Mouse (Mus musculus) neutrophil, adult 59 days (primary cell): Measurements from ENCODE around the gene Olfr51. TPM values are rescaled to one million over a fixed set of nuclear protein-coding genes. Genes with fewer than 3 reads are reported as not detected.

Experiments
- total RNA-seq, 2 experiments: library from RNA; stranded (reverse); gene quantifications; 1 replicate in 1 of 2; 2 replicates in 1 of 2; pipeline ENCODE4 v1.2.4; 2023

Olfr51 gene
- total RNA-seq, result not detected

DNA sequence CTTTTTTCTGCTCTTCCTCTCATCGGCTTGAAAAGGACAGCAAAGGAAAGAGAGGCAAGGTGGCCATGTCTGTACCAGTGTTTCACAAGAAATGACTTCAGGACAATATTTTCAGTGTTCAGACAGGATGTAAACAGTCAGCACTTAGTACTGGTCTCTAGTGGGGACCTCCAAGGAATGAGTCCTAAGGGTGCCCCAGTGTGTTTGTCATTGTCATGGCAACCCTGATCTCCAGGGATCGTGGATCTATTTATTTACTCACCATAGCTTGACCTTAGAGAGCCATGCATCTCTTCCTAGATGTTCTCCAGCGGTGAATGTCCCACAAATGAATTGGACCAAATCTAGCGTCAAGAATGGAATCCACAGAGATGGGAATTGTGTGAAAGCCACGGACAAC is at the start of gene Olfr51:
Olfr51 (plus strand) TSS at position 301 of the 400 bp plus-strand sequence.

DNA sequence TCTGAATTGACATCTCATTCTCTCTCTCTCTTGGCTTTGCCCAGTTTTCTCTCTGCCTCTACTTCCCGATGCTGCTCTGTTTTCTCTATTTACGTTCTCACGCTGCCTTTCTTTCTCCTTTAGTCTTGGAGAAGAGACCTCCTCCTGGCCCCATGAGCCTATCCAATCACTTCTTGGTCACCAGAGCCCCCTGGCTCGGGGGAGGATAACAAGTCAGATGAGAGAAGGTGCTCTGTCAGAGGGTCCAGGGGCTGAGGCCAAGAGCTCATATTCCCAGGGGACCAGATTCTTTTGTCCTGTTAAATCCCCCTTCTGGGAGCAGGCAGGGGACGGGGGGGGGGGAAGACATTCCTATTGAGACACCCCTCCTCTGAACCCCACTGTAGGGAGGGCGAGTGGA is 49.7 kb upstream of the Olfr51 start, which contains the start of gene Prop1:
Prop1 (minus strand) TSS at position 101 of the 400 bp plus-strand sequence.

DNA sequence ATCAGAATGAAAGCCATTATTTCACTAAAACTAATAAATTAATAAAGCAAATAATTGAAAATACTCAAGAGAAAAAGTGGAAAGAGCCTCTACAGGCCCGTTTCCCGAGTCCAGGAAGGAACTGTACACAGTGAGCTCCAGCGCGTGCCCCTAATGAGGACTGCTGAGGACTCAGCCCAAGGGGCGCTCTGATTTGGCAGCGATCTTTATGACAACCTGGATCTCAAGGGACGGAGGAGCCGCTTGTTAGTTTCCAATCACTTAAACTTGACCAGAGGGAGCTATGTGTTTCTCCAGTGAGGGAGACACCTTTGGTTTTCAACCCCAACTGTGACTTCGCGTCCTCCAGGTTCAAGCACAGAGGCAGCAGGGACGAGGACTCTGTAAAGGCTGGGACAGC is 37.2 kb upstream of the Olfr51 start, which contains the start of gene Olfr1378:
Olfr1378 (plus strand) TSS at position 301 of the 400 bp plus-strand sequence.

DNA sequence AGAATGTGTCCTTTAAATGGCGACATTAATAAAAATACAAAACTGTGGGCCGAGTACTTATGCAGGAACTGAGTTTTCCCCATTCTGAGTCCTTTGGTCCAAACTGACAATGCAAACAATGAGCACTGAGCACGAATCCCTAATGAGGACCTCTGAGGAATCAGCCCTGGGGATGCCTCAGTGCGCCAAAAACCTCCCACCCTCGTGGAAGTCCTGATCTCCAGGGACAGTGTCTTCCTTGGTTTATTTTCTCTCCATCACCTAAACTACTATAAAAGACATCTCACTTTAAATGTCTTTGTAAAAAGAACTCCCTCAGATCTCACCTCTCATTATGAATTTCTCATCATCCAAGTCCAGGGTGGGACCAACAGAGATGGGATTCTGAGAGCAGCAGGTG is 21.7 kb upstream of the Olfr51 start, which contains the start of gene Olfr1377:
Olfr1377 (plus strand) TSS at position 301 of the 400 bp plus-strand sequence.

GRCm38 (mm10) chr11:51013936-51014335 is 10.5 kb downstream of the Olfr51 start, which contains the start of gene Olfr54:
Gene Olfr54, plus strand, starts transcription at chr11:51014236.

GRCm38 (mm10) chr11:51047809-51048208 is 44.4 kb downstream of the Olfr51 start, which contains the start of gene Olfr1375:
Gene Olfr1375, plus strand, starts transcription at chr11:51048109.

DNA sequence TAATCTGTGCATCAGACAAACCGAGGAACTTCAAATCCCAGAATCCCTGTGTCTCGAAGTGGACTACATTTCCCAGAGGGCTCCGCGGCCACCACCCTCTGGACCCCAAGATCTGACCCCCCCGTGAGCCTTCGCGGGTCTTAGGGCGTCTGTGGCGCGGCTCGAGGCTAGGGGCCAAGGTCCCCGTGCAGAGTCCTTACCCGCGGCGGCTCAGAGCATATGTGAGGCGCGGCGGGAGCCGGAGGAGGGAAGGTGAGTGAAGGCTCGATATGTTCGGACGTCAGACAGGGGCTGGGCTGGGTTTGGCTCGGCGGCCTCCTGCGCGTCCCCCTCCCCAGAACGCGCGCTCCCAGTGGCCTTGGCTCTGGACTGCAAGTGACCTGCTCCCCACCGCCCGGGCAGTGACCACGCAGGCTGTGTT is 55.8 kb downstream of the Olfr51 start, which contains the start of gene Zfp354a:
Zfp354a (plus strand) TSS at position 107 of the 421 bp plus-strand sequence.

Other genes with a start within 250 kb of the Olfr51 start
- 1 to 10 TPM in 1 of 2 experiments, under 1 TPM in 1; 0.20 to 1.9 TPM for gene Zfp354c, start 175.9 kb upstream of the Olfr51 start, total RNA-seq
- gene Zfp879, start 162.0 kb upstream of the Olfr51 start, total RNA-seq, result under 1 TPM in 1 of 2 experiments, not detected in 1; 0.22 TPM
- gene Grm6, start 152.9 kb upstream of the Olfr51 start, total RNA-seq, result under 1 TPM; 0.66 to 0.71 TPM
- gene Zfp454, start 115.9 kb upstream of the Olfr51 start, total RNA-seq, result not detected
- not detected for gene Zfp2, start 87.4 kb upstream of the Olfr51 start, total RNA-seq
- not detected for gene Zfp354b, start 72.0 kb upstream of the Olfr51 start, total RNA-seq
- gene 4933414I15Rik, start 59.8 kb upstream of the Olfr51 start, total RNA-seq, result not detected
- gene Prop1, start 49.8 kb upstream of the Olfr51 start, total RNA-seq, result not detected
- gene Olfr1378, start 37.1 kb upstream of the Olfr51 start, total RNA-seq, result not detected
- not detected for gene Olfr1377, start 21.6 kb upstream of the Olfr51 start, total RNA-seq
- not detected for gene Olfr54, start 10.6 kb downstream of the Olfr51 start, total RNA-seq
- gene Olfr1375, start 44.5 kb downstream of the Olfr51 start, total RNA-seq, result not detected
- not detected for gene Zfp354a, start 55.7 kb downstream of the Olfr51 start, total RNA-seq
- not detected for gene Gm12569, start 216.9 kb downstream of the Olfr51 start, total RNA-seq